Mouse (Mus musculus) liver, embryonic 12.5 days (tissue): ENCODE data around the gene Cuta. TPM values are rescaled to one million over a fixed set of nuclear protein-coding genes. Genes with fewer than 3 reads are reported as not detected.
A peak's percentile ranks its signal among the peaks of the same experiment; 100 is the strongest.

Experiments used
- ATAC-seq: fragments of 200-750 bp; cut with Nextera tagmentation; 2 replicates; pipeline ENCODE4 v1.8.0; 2017; ENCODE audit warnings: moderate number of reproducible peaks, mild to moderate bottlenecking, moderate library complexity
- H3K27ac ChIP-seq: fragments of 300-500 bp; sonication (generic); 2 replicates; pipeline ENCODE4 v1.5.1; 2016; ENCODE audit warnings: mild to moderate bottlenecking
- H3K27me3 ChIP-seq: fragments of 300-500 bp; sonication (generic); replicated peaks from 2 replicates; pipeline ENCODE4 v1.6.1; 2016; ENCODE audit warnings: mild to moderate bottlenecking, moderate library complexity
- H3K36me3 ChIP-seq: fragments of 300-500 bp; sonication (generic); 2 replicates; pipeline ENCODE4 v1.6.1; 2016; ENCODE audit warnings: mild to moderate bottlenecking, moderate library complexity
- H3K4me1 ChIP-seq: fragments of 300-500 bp; sonication (generic); 2 replicates; pipeline ENCODE4 v1.6.1; 2016
- H3K4me2 ChIP-seq: fragments of 300-500 bp; sonication (generic); 2 replicates; pipeline ENCODE4 v1.6.1; 2016; ENCODE audit warnings: mild to moderate bottlenecking, moderate library complexity
- H3K4me3 ChIP-seq: fragments of 300-500 bp; sonication (generic); 2 replicates; pipeline ENCODE4 v1.5.1; 2016; ENCODE audit warnings: mild to moderate bottlenecking, moderate library complexity
- H3K9ac ChIP-seq: fragments of 300-500 bp; sonication (generic); 2 replicates; pipeline ENCODE4 v1.6.1; 2016; ENCODE audit warnings: mild to moderate bottlenecking, moderate library complexity
- H3K9me3 ChIP-seq: fragments of 300-500 bp; sonication (generic); replicated peaks from 2 replicates; pipeline ENCODE4 v1.6.1; 2016; ENCODE audit warnings: mild to moderate bottlenecking, moderate library complexity
- WGBS: fragments of 180-500 bp; shearing (Covaris S2); methylation state at CpG from one replicate; pipeline ENCODE4 v1.1.7; 2016; ENCODE audit not compliant: insufficient replicate concordance; 5-methylcytosine and 5-hydroxymethylcytosine counted together
- polyA plus RNA-seq: library from polyadenylated mRNA; unstranded; fragments of >200 nt; fragmentation: Nextera tagmentation; extraction: Ambion mirVana; gene quantifications from 2 replicates; pipeline ENCODE4 v1.2.1, GENCODE M21; 2016

Gene Cuta
- polyA plus RNA-seq, 1 experiment from 2014 or later, result 129 TPM

DNA sequence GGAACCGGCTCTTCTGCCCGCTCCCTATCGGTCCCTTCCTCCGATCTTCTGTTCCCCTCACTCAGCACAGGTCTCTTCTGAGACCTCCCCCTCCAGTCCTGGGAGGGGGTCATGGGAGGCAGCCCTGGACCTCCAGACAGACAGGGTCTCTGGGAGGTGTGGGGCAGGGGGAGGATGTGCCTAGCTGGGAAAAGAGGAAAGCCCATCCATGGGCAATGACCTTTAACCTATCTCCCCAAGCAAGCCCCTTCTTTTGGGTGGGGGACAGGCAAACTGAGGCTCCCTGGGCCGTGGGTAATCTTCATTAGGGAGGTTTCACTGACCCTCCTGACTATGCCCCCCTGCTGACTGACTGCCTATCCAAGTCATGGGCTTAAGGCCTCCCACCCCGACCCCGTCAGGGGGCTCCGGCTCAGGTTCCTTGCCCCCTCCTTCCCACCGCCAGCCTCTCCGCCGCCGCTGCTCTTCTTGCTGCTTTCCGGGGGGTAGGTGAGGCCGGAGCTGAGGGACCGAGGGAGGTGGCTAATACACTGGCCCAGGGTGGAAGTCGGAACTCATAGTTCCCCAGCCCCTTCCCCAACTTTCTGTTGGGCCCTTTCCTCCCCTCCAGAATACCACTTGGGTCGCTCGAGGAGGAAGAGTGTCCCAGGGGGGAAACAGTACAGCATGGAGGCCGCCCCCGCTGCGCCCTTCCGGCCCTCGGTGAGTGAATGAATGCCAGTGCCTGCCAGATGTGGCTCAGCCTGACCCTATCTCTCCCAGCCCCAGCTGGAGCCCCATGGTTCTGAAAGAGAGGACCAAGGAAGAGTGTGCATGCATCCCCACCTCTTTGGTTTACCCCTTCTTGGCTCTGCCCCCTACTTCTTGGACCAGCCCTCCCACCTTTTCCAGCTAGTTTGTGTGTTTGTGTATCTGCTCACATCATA, 12.8 kb upstream of the Cuta start:
- H3K4me1 ChIP-seq, result peaks cover 97% of the 10 kb centered on the region
- H3K9me3 ChIP-seq, result no peaks in the 10 kb centered on the region
- peak overlapping the region; percentile 68 for H3K4me2 ChIP-seq
- peaks cover 14% of the 10 kb centered on the region for H3K36me3 ChIP-seq
- no peak for ATAC-seq
- H3K27ac ChIP-seq, result no peak overlapping the region
- peaks cover 43% of the 10 kb centered on the region for H3K27me3 ChIP-seq
- H3K9ac ChIP-seq, result peak overlapping the region; percentile 55
- 7% methylated on average over 22 of the region's 23 CpGs for WGBS
- peak overlapping the region; percentile 35 for H3K4me3 ChIP-seq

- Histone ChIP-seq H3K9me3 (no peaks in the 10 kb centered on the region), H3K4me2 (peak overlapping the region; percentile 68), H3K27me3 (peaks cover 51% of the 10 kb centered on the region), H3K36me3 (peaks cover 11% of the 10 kb centered on the region), H3K4me3 (peak overlapping the region; percentile 35), H3K9ac (peak overlapping the region; percentile 55), H3K4me1 (peaks cover 97% of the 10 kb centered on the region), H3K27ac (no peak overlapping the region)
- 4% methylated on average over 11 of the region's 11 CpGs for WGBS
- no peak for ATAC-seq
Observed at GRCm38 (mm10) chr17:26951406-26951805, 12.0 kb upstream of the Cuta start.

GRCm38 (mm10) chr17:26950560-26951288, 11.4 kb upstream of the Cuta start:
- Histone ChIP-seq H3K27ac (no peak overlapping the region), H3K9ac (no peak overlapping the region), H3K36me3 (peaks cover 11% of the 10 kb centered on the region), H3K4me3 (peak overlapping the region; percentile 35; the same call in 1 of the 2 replicates), H3K4me1 (peaks cover 97% of the 10 kb centered on the region), H3K4me2 (peak overlapping the region; percentile 68), H3K27me3 (peaks cover 58% of the 10 kb centered on the region), H3K9me3 (no peaks in the 10 kb centered on the region)
- 46% methylated on average over 7 of the region's 7 CpGs for WGBS
- no peak for ATAC-seq

- H3K4me2 ChIP-seq, result no peak overlapping the region
- H3K4me3 ChIP-seq, result no peak overlapping the region
- 44% methylated on average over 5 of the region's 5 CpGs for WGBS
- no peak overlapping the region for H3K9ac ChIP-seq
- no peaks in the 10 kb centered on the region for H3K9me3 ChIP-seq
- H3K4me1 ChIP-seq, result peaks cover 88% of the 10 kb centered on the region
- peaks cover 3% of the 10 kb centered on the region; the same call in 1 of the 2 replicates for H3K36me3 ChIP-seq
- peaks cover 59% of the 10 kb centered on the region for H3K27me3 ChIP-seq
- peak overlapping the region; percentile 46; the same call in 1 of the 2 replicates for H3K27ac ChIP-seq
- no peak for ATAC-seq
Observed at GRCm38 (mm10) chr17:26949866-26950265, 10.5 kb upstream of the Cuta start.

DNA sequence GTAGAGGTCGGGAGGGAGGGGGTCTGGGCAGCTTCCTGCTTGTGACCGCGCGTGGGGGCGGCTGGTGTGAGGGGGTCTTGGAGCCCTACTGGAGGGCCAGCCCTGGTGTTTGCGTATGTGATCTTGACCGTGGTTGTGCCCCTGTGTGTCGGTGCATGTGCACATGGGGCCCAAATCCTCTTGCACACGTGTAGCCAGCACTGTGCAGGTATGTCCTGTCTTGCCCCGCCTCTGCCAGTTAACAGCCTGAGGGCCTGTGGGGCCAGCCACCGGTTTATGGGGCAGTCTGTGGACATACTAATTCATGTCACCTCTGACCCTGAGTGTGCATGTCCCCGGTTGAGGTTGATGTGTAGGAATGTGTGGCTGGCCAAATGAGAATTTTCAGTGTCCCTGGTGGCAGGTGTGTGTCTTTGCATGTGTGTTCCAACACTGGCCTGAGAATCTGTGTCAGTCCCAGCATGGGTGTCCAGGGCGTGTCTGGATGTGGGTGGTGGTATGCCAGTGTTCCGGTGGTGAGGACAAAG, 9.7 kb upstream of the Cuta start:
- peak; percentile 23; the same call in 1 of the 2 replicates for ATAC-seq

GRCm38 (mm10) chr17:26948316-26949050, 9.1 kb upstream of the Cuta start:
- no peaks in the 10 kb centered on the region for H3K36me3 ChIP-seq
- H3K4me3 ChIP-seq, result peak overlapping the region; percentile 72
- peak overlapping the region; percentile 83 for H3K9ac ChIP-seq
- H3K9me3 ChIP-seq, result no peaks in the 10 kb centered on the region
- peak overlapping the region; percentile 55; the same call in 1 of the 2 replicates for H3K27ac ChIP-seq
- H3K4me1 ChIP-seq, result peaks cover 75% of the 10 kb centered on the region
- WGBS, result under 1% methylated on average over 46 of the region's 87 CpGs
- ATAC-seq, result no peak
- peak overlapping the region; percentile 99 for H3K4me2 ChIP-seq
- H3K27me3 ChIP-seq, result peaks cover 53% of the 10 kb centered on the region

More for the DNA sequence above, 9.7 kb upstream of the Cuta start:
- H3K4me1 ChIP-seq, result peaks cover 82% of the 10 kb centered on the region
- 15% methylated on average over 13 of the region's 14 CpGs for WGBS
- peak overlapping the region; percentile 55 for H3K27ac ChIP-seq
- peaks cover 59% of the 10 kb centered on the region for H3K27me3 ChIP-seq
- H3K36me3 ChIP-seq, result no peaks in the 10 kb centered on the region
- peak overlapping the region; percentile 72 for H3K4me3 ChIP-seq
- H3K9ac ChIP-seq, result peak overlapping the region; percentile 83
- H3K4me2 ChIP-seq, result peak overlapping the region; percentile 99
- no peaks in the 10 kb centered on the region for H3K9me3 ChIP-seq

GRCm38 (mm10) chr17:26947231-26948100, 8.1 kb upstream of the Cuta start:
- Histone ChIP-seq H3K4me3 (peak overlapping the region; percentile 53; the same call in 1 of the 2 replicates), H3K4me1 (peaks cover 67% of the 10 kb centered on the region), H3K9ac (no peak overlapping the region; the same call in 1 of the 2 replicates), H3K36me3 (no peaks in the 10 kb centered on the region), H3K4me2 (peak overlapping the region; percentile 81), H3K9me3 (no peaks in the 10 kb centered on the region), H3K27me3 (peaks cover 43% of the 10 kb centered on the region), H3K27ac (no peak overlapping the region)
- 72% methylated on average over 12 of the region's 12 CpGs for WGBS
- no peak for ATAC-seq

- Histone ChIP-seq H3K27ac (peak overlapping the region; percentile 18; the same call in 1 of the 2 replicates), H3K36me3 (no peaks in the 10 kb centered on the region), H3K4me1 (peaks cover 67% of the 10 kb centered on the region), H3K9me3 (no peaks in the 10 kb centered on the region), H3K9ac (peak overlapping the region; percentile 70), H3K4me2 (peak overlapping the region; percentile 81), H3K27me3 (peaks cover 34% of the 10 kb centered on the region), H3K4me3 (peak overlapping the region; percentile 53)
- ATAC-seq, result peak; percentile 40
- 5% methylated on average over 37 of the region's 37 CpGs for WGBS
Observed at GRCm38 (mm10) chr17:26946567-26946966, 7.2 kb upstream of the Cuta start.

DNA sequence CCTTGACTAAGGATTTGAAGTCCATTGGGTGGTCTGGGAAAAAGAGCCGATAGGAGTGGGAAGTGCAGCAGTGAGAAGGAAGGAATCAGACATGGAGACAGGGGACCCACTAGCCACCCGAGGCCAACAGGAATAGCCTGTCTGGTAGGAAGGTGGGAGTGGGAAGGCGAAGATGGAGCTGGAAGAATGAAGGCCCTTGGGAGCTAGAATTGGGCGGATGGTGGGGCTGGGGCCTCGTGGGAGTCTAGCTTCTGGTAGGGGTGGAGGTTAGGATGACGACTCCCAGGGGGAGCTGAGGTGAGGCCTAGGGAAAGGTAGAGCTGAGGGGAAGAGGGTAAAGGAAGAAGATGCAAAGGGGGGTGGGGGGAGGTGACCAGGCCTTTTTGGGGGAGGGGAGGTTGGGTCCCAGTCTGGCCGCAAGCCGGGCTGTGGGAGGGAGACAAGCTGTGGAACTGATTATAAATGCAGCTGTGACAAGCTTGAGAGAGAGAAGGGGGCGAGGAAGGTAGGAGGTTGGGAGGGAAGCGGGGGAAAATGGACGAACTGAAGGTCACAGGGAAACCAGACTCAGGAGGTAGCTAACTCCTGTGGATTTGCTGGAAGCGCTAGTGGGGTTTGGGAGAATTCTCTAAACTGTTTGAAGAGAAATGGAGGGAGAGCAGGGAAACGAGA, 6.6 kb upstream of the Cuta start:
- Histone ChIP-seq H3K4me1 (peaks cover 67% of the 10 kb centered on the region), H3K4me3 (peak overlapping the region; percentile 53), H3K9ac (peak overlapping the region; percentile 70), H3K36me3 (no peaks in the 10 kb centered on the region), H3K9me3 (no peaks in the 10 kb centered on the region), H3K27ac (peak overlapping the region; percentile 18; the same call in 1 of the 2 replicates), H3K27me3 (peaks cover 31% of the 10 kb centered on the region), H3K4me2 (peak overlapping the region; percentile 81)
- no peak for ATAC-seq
- WGBS, result 41% methylated on average over 13 of the region's 13 CpGs
